Mouse (Mus musculus): ENCODE data around the gene Ogfod1. TPM values are rescaled to one million over a fixed set of nuclear protein-coding genes. Genes with fewer than 3 reads are reported as not detected.

Gene Ogfod1
- polyA plus RNA-seq, 1 experiment, result 0.07 TPM

GRCm38 (mm10) chr8:94057157-94057854, 20.3 kb downstream of the Ogfod1 start:
- peaks cover 54% of the 10 kb centered on the region for H3K36me3 ChIP-seq (ENCODE audit: control insufficient read depth)
- no peaks in the 10 kb centered on the region for H3K27me3 ChIP-seq (ENCODE audit: control insufficient read depth)

GRCm38 (mm10) chr8:94066121-94066863, 29.3 kb downstream of the Ogfod1 start:
- H3K9me3 ChIP-seq (ENCODE audit: control insufficient read depth, low read length), result no peaks in the 10 kb centered on the region
- no peak for TF ChIP-seq TAL1 (IDR thresholded peaks at IDR 0.05; ENCODE audit: low read length)
- TF ChIP-seq GATA1 (IDR thresholded peaks at IDR 0.05; ENCODE audit: low read length), result no peak
- H3K36me3 ChIP-seq (ENCODE audit: control insufficient read depth), result peaks cover 42% of the 10 kb centered on the region
- no peaks in the 10 kb centered on the region for H3K27me3 ChIP-seq (ENCODE audit: control insufficient read depth)
- no peak overlapping the region for H3K4me3 ChIP-seq (replicated peaks)
- peaks cover 8% of the 10 kb centered on the region for H3K4me1 ChIP-seq (ENCODE audit: control insufficient read depth)

More at GRCm38 (mm10) chr8:94057157-94057854, 20.3 kb downstream of the Ogfod1 start:
- Histone ChIP-seq H3K4me1 (ENCODE audit: control insufficient read depth) (no peaks in the 10 kb centered on the region), H3K9me3 (ENCODE audit: control insufficient read depth, low read length) (no peaks in the 10 kb centered on the region), H3K4me3 (replicated peaks) (no peak overlapping the region)
- TF ChIP-seq TAL1 (IDR thresholded peaks at IDR 0.05; ENCODE audit: low read length) (no peak), GATA1 (IDR thresholded peaks at IDR 0.05; ENCODE audit: low read length) (no peak)

- Histone ChIP-seq H3K4me1 (ENCODE audit: control insufficient read depth) (peaks cover 8% of the 10 kb centered on the region), H3K27me3 (ENCODE audit: control insufficient read depth) (no peaks in the 10 kb centered on the region), H3K9me3 (ENCODE audit: control insufficient read depth, low read length) (no peaks in the 10 kb centered on the region), H3K4me3 (replicated peaks) (no peak overlapping the region), H3K36me3 (ENCODE audit: control insufficient read depth) (peaks cover 29% of the 10 kb centered on the region)
- no peak for TF ChIP-seq GATA1 (IDR thresholded peaks at IDR 0.05; ENCODE audit: low read length)
- no peak for TF ChIP-seq TAL1 (IDR thresholded peaks at IDR 0.05; ENCODE audit: low read length)
Measured at GRCm38 (mm10) chr8:94068793-94069192, 31.8 kb downstream of the Ogfod1 start.

- no peaks in the 10 kb centered on the region for H3K27me3 ChIP-seq (ENCODE audit: control insufficient read depth)
- H3K4me1 ChIP-seq (ENCODE audit: control insufficient read depth), result no peaks in the 10 kb centered on the region
- H3K36me3 ChIP-seq (ENCODE audit: control insufficient read depth), result no peaks in the 10 kb centered on the region
- no peaks in the 10 kb centered on the region for H3K9me3 ChIP-seq (ENCODE audit: control insufficient read depth, low read length)
- H3K4me3 ChIP-seq (replicated peaks), result no peak overlapping the region
- TF ChIP-seq GATA1 (IDR thresholded peaks at IDR 0.05; ENCODE audit: low read length), result no peak
- no peak for TF ChIP-seq TAL1 (IDR thresholded peaks at IDR 0.05; ENCODE audit: low read length)
Measured at GRCm38 (mm10) chr8:94076461-94077192, 39.6 kb downstream of the Ogfod1 start.

- no peak for TF ChIP-seq TAL1 (IDR thresholded peaks at IDR 0.05; ENCODE audit: low read length)
- TF ChIP-seq GATA1 (IDR thresholded peaks at IDR 0.05; ENCODE audit: low read length), result no peak
- H3K9me3 ChIP-seq (ENCODE audit: control insufficient read depth, low read length), result no peaks in the 10 kb centered on the region
- H3K27me3 ChIP-seq (ENCODE audit: control insufficient read depth), result no peaks in the 10 kb centered on the region
- H3K4me1 ChIP-seq (ENCODE audit: control insufficient read depth), result peaks cover 6% of the 10 kb centered on the region
- no peak overlapping the region for H3K4me3 ChIP-seq (replicated peaks)
- H3K36me3 ChIP-seq (ENCODE audit: control insufficient read depth), result no peaks in the 10 kb centered on the region
Measured at GRCm38 (mm10) chr8:94087964-94088363, 51.0 kb downstream of the Ogfod1 start.

- Histone ChIP-seq H3K4me1 (ENCODE audit: control insufficient read depth) (no peaks in the 10 kb centered on the region; the same call in 1 of the 2 replicates), H3K9me3 (ENCODE audit: control insufficient read depth, low read length) (no peaks in the 10 kb centered on the region), H3K27me3 (ENCODE audit: control insufficient read depth) (no peaks in the 10 kb centered on the region), H3K36me3 (ENCODE audit: control insufficient read depth) (no peaks in the 10 kb centered on the region), H3K4me3 (replicated peaks) (no peak overlapping the region)
- TF ChIP-seq GATA1 (IDR thresholded peaks at IDR 0.05; ENCODE audit: low read length), result no peak
- TF ChIP-seq TAL1 (IDR thresholded peaks at IDR 0.05; ENCODE audit: low read length), result no peak
Measured at GRCm38 (mm10) chr8:94089715-94090114, 52.7 kb downstream of the Ogfod1 start.

- no peaks in the 10 kb centered on the region for H3K36me3 ChIP-seq (ENCODE audit: control insufficient read depth)
- H3K27me3 ChIP-seq (ENCODE audit: control insufficient read depth), result no peaks in the 10 kb centered on the region
- TF ChIP-seq GATA1 (IDR thresholded peaks at IDR 0.05; ENCODE audit: low read length), result no peak
- TF ChIP-seq TAL1 (IDR thresholded peaks at IDR 0.05; ENCODE audit: low read length), result no peak
- H3K4me1 ChIP-seq (ENCODE audit: control insufficient read depth), result peaks cover 9% of the 10 kb centered on the region
- no peak overlapping the region for H3K4me3 ChIP-seq (replicated peaks)
- no peaks in the 10 kb centered on the region for H3K9me3 ChIP-seq (ENCODE audit: control insufficient read depth, low read length)
Measured at GRCm38 (mm10) chr8:94092848-94093247, 55.9 kb downstream of the Ogfod1 start.

- Histone ChIP-seq H3K9me3 (ENCODE audit: control insufficient read depth, low read length) (no peaks in the 10 kb centered on the region), H3K4me3 (replicated peaks) (no peak overlapping the region), H3K36me3 (ENCODE audit: control insufficient read depth) (no peaks in the 10 kb centered on the region), H3K27me3 (ENCODE audit: control insufficient read depth) (no peaks in the 10 kb centered on the region), H3K4me1 (ENCODE audit: control insufficient read depth) (peaks cover 22% of the 10 kb centered on the region)
- TF ChIP-seq GATA1 (IDR thresholded peaks at IDR 0.05; ENCODE audit: low read length) (no peak), TAL1 (IDR thresholded peaks at IDR 0.05; ENCODE audit: low read length) (no peak)
Measured at GRCm38 (mm10) chr8:94094281-94094680, 57.3 kb downstream of the Ogfod1 start.
